Mouse (Mus musculus): Measurements from ENCODE around the gene Cyct.
A peak's percentile ranks its signal among the peaks of the same experiment; 100 is the strongest.

Cyct gene

GRCm38 (mm10) chr2:76360226-76360625 lies at the start of gene Cyct:
Cyct (minus strand) TSS chr2:76360450.
- DNase-seq = no peak

GRCm38 (mm10) chr2:76409986-76410385 lies 49.7 kb upstream of the Cyct start:
- DNase-seq = no peak

GRCm38 (mm10) chr2:76409526-76409925 lies 49.3 kb upstream of the Cyct start:
- no peak for DNase-seq

GRCm38 (mm10) chr2:76406937-76407441 lies 46.7 kb upstream of the Cyct start:
- peak; percentile 62 to 86 for DNase-seq

- DNase-seq = peak; percentile 71 to 86
Measured at GRCm38 (mm10) chr2:76406151-76406936, 46.1 kb upstream of the Cyct start, which contains the start of gene Osbpl6. Osbpl6 (plus strand) TSS chr2:76406508.

GRCm38 (mm10) chr2:76405596-76406150 lies 45.4 kb upstream of the Cyct start:
- DNase-seq = peak in 1 of 2 experiments; percentile 36

- DNase-seq = no peak
Measured at GRCm38 (mm10) chr2:76400178-76400577, 39.9 kb upstream of the Cyct start.

GRCm38 (mm10) chr2:76386531-76386930 lies 26.3 kb upstream of the Cyct start:
- no peak for DNase-seq

GRCm38 (mm10) chr2:76378646-76379045 lies 18.4 kb upstream of the Cyct start:
- DNase-seq = no peak

GRCm38 (mm10) chr2:76374544-76375206 lies 14.4 kb upstream of the Cyct start:
- no peak for DNase-seq

GRCm38 (mm10) chr2:76372244-76372643 lies 12.0 kb upstream of the Cyct start:
- no peak for DNase-seq

- DNase-seq = no peak
Measured at GRCm38 (mm10) chr2:76370656-76370922, 10.3 kb upstream of the Cyct start.

- peak; percentile 93 for DNase-seq
Measured at GRCm38 (mm10) chr2:76369821-76370655, 9.8 kb upstream of the Cyct start, which contains the start of gene Rbm45. Rbm45 (plus strand) TSS chr2:76369984.

GRCm38 (mm10) chr2:76368861-76369660 lies 8.8 kb upstream of the Cyct start:
- DNase-seq = no peak

- DNase-seq = peak; percentile 85 to 94
Measured at GRCm38 (mm10) chr2:76367188-76367922, 7.1 kb upstream of the Cyct start.

- no peak for DNase-seq
Measured at GRCm38 (mm10) chr2:76365811-76366210, 5.6 kb upstream of the Cyct start.

- DNase-seq = peak in 1 of 2 experiments; percentile 45
Measured at GRCm38 (mm10) chr2:76362111-76362510, 1.9 kb upstream of the Cyct start.

- no peak for DNase-seq
Measured at GRCm38 (mm10) chr2:76347839-76348238, 12.4 kb downstream of the Cyct start.

- DNase-seq = no peak
Measured at GRCm38 (mm10) chr2:76342146-76342545, 18.1 kb downstream of the Cyct start.

- DNase-seq = peak; percentile 77 to 91
Measured at GRCm38 (mm10) chr2:76338215-76339156, 21.8 kb downstream of the Cyct start, which contains the start of gene Pde11a. Pde11a (minus strand) TSS chr2:76338774.
